Mouse (Mus musculus) hindbrain, postnatal 0 days (tissue): ENCODE results near the gene Nos1ap. TPM values are rescaled to one million over a fixed set of nuclear protein-coding genes. Genes with fewer than 3 reads are reported as not detected.
A peak's percentile ranks its signal among the peaks of the same experiment; 100 is the strongest.

Source experiments
- ATAC-seq: fragments of 200-750 bp; cut with Nextera tagmentation; 2 replicates; pipeline ENCODE4 v1.8.0; 2017; ENCODE audit warnings: mild to moderate bottlenecking, moderate TSS enrichment, moderate library complexity
- DNase-seq: peaks from one replicate; pipeline ENCODE4 v3.0.0-alpha.2; 2015; ENCODE audit warnings: low spot score
- H3K27ac ChIP-seq: fragments of 300-500 bp; sonication (generic); 2 replicates; pipeline ENCODE4 v1.5.1; 2014; ENCODE audit warnings: mild to moderate bottlenecking
- H3K27me3 ChIP-seq: fragments of 300-500 bp; sonication (generic); 2 replicates; pipeline ENCODE4 v1.6.1; 2014; ENCODE audit warnings: low read length, mixed read lengths; ENCODE audit not compliant: insufficient read depth
- H3K36me3 ChIP-seq: fragments of 300-500 bp; sonication (generic); 2 replicates; pipeline ENCODE4 v1.6.1; 2014; ENCODE audit warnings: low read length, mixed read lengths; ENCODE audit not compliant: insufficient read depth
- H3K4me1 ChIP-seq: fragments of 300-500 bp; sonication (generic); 2 replicates; pipeline ENCODE4 v1.6.1; 2014; ENCODE audit warnings: antibody characterized with exemption, low read length, mixed read lengths; ENCODE audit not compliant: insufficient read depth
- H3K4me2 ChIP-seq: fragments of 300-500 bp; sonication (generic); 2 replicates; pipeline ENCODE4 v1.6.1; 2014; ENCODE audit warnings: low read depth, mild to moderate bottlenecking, low read length, moderate library complexity, mixed read lengths
- H3K4me3 ChIP-seq: fragments of 300-500 bp; sonication (generic); 2 replicates; pipeline ENCODE4 v1.5.1; 2014; ENCODE audit warnings: low read length
- H3K9ac ChIP-seq: fragments of 300-500 bp; sonication (generic); replicated peaks from 2 replicates; pipeline ENCODE4 v1.6.1; 2014; ENCODE audit warnings: mild to moderate bottlenecking, low read length, moderate library complexity, mixed read lengths
- H3K9me3 ChIP-seq: fragments of 300-500 bp; sonication (generic); 2 replicates; pipeline ENCODE4 v1.6.1; 2016; ENCODE audit warnings: low read length, mixed read lengths
- CTCF ChIP-seq: IDR thresholded peaks from 2 replicates; pipeline ENCODE4 v1.5.1; 2016; ENCODE audit warnings: antibody characterized with exemption, control low read depth, low read depth
- WGBS: fragments of 180-500 bp; shearing (Covaris S2); extraction: QIAGEN DNeasy Blood & Tissue Kit; methylation state at CpG from one replicate; pipeline ENCODE4 v1.1.7; 2014; 5-methylcytosine and 5-hydroxymethylcytosine counted together
- polyA plus RNA-seq: library from polyadenylated mRNA; unstranded; fragments of >200 nt; fragmentation: Nextera tagmentation; extraction: Ambion mirVana; gene quantifications from 2 replicates; pipeline ENCODE4 v1.2.1, GENCODE M21; 2015
- total RNA-seq: library from RNA; depleted of rRNA; stranded (reverse); fragments of >200 nt; gene quantifications from 2 replicates; pipeline ENCODE4 v1.2.3, GENCODE M21; 2014

Nos1ap gene
- total and polyA plus RNA-seq, 2 experiments from 2014 or later = 10.1 to 12.4 TPM

DNA sequence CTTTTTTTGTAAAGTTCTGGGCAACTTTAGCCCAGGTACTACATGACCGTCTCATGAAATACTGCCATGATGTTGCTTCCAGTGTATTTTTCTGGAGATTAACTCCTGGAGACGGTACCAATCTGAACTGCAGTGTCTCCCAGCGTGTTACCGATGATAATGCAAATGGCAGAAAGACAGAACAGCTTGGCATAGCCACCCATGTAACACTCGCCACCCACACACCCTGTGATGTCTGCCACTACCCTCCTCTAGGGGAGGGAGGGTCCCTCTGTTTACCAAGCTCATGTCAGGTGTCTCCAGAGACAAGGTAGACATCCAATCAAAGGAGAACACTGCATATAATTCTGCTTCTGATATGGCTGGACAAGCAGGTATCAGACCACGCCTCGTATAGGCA lies 70.0 kb downstream of the Nos1ap start:
- no peaks in the 10 kb centered on the region for H3K36me3 ChIP-seq
- no peak overlapping the region for H3K9ac ChIP-seq
- no peak for ATAC-seq
- H3K4me3 ChIP-seq = no peak overlapping the region
- H3K27ac ChIP-seq = no peak overlapping the region
- peaks cover 7% of the 10 kb centered on the region; the same call in 1 of the 2 replicates for H3K4me1 ChIP-seq
- no peak overlapping the region for H3K4me2 ChIP-seq
- WGBS = 94% methylated on average over 7 of the region's 7 CpGs
- no peaks in the 10 kb centered on the region for H3K27me3 ChIP-seq
- no peak for TF ChIP-seq CTCF
- no peak for DNase-seq
- 0 out of 2 replicates have a peak, but pooled peaks cover 5% of the 10 kb centered on the region for H3K9me3 ChIP-seq

DNA sequence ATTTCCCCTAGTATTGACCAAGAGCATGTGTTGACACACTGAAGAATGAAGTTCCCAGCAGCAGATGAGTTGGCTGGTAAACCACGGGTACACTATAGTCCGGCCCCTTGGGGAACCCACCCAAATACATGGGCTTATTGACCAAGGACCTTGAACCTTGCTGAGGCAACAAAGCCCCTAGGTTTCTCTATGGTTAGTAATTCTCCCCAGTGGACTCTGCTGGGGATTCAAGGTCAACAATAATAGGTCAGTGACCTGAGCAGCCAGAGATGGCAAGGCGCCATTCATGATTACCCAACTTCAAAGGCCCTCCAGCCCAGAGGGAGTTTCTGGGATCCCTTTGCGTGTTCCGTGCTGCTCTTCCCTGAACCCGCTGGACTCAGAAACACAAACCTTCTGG lies 73.5 kb downstream of the Nos1ap start:
- Histone ChIP-seq H3K9ac (no peak overlapping the region), H3K36me3 (no peaks in the 10 kb centered on the region), H3K27me3 (no peaks in the 10 kb centered on the region), H3K4me2 (no peak overlapping the region), H3K27ac (no peak overlapping the region), H3K4me3 (no peak overlapping the region), H3K4me1 (peaks cover under 1% of the 10 kb centered on the region; the same call in 1 of the 2 replicates), H3K9me3 (0 out of 2 replicates have a peak, but pooled peaks cover 5% of the 10 kb centered on the region)
- DNase-seq (no peak), ATAC-seq (no peak)
- no peak for TF ChIP-seq CTCF
- WGBS = 79% methylated on average over 6 of the region's 6 CpGs

DNA sequence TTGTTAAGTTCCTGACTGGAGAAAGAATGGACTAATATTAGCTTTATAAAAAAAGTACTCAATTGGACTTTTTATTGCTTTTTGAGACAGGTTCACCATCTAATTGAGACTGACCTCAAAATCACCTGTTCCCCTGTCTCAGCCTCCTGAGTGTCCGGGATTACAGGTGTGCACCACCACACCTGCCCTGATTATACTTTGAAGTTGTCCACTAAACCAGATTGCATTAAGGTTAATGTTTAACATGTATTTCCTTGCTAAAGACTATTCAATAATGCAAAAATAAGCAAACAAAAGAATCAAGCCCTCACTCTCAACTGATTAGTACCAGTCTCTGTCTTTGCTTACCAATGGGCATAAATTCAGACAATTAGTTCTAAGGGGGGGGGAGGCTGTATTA lies 74.2 kb downstream of the Nos1ap start:
- DNase-seq (no peak), ATAC-seq (no peak)
- no peak for TF ChIP-seq CTCF
- Histone ChIP-seq H3K27me3 (no peaks in the 10 kb centered on the region), H3K27ac (no peak overlapping the region), H3K4me3 (no peak overlapping the region), H3K36me3 (no peaks in the 10 kb centered on the region), H3K9me3 (0 out of 2 replicates have a peak, but pooled peaks cover 5% of the 10 kb centered on the region), H3K9ac (no peak overlapping the region), H3K4me2 (no peak overlapping the region), H3K4me1 (no peaks in the 10 kb centered on the region)
- 93% methylated on average over 1 of the region's 1 CpGs for WGBS

DNA sequence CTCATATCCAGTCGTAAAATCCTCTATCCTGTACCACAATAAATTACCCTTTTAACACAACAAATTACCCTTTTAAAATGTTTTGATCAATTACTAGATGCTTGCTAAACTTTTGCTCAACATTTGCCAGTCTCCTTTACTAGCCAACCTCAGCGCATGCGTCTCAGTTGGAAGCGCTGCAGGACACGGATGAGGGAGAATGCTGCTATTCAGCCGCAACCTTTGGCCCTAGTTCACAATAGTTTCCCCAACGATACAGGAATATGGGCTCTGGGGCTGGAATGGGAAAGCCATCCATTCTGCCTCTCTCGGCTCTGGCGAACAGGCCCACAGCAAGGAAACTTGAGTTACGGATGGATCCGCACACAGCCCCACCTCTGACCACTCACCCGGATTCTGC lies 75.4 kb downstream of the Nos1ap start:
- 65% methylated on average over 12 of the region's 12 CpGs for WGBS
- Histone ChIP-seq H3K4me1 (no peaks in the 10 kb centered on the region), H3K9me3 (0 out of 2 replicates have a peak, but pooled peaks cover 5% of the 10 kb centered on the region), H3K36me3 (no peaks in the 10 kb centered on the region), H3K27me3 (no peaks in the 10 kb centered on the region), H3K27ac (no peak overlapping the region), H3K4me3 (no peak overlapping the region), H3K9ac (no peak overlapping the region), H3K4me2 (no peak overlapping the region)
- TF ChIP-seq CTCF = no peak
- no peak for ATAC-seq
- no peak for DNase-seq

DNA sequence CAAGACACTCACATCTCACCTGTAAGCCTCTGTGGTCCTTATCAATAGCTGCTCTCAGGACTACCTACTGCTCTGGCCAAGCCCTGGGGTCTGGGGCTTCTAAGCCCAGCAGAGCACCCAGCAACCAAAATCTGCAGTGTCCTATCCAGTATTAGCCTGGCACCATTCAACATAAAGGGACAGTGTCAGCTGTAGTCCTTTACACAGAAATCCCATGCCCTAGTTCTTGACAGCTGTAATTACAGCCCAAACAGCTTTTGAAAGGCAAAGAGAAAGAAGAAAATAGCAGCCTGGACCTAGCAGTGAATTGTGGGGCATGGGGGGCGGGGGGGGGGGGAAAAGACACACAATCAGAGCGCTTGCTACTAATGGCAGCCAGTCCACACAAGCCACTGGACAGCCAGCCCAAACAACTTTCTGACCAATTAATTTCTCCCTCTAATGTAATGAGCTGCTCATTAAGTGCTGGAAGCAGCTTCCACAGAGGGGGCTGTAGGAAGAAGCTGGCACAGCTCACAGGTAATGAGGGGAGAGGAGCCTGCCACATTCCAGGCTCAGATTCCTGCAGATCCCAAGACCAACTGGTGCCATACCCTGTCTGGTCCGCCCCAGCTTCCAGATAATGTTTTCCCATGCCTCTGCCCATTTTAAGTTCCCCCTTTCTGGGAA lies 77.1 kb downstream of the Nos1ap start:
- no peak overlapping the region for H3K27ac ChIP-seq
- H3K4me2 ChIP-seq = no peak overlapping the region
- no peaks in the 10 kb centered on the region for H3K27me3 ChIP-seq
- 65% methylated on average over 2 of the region's 3 CpGs for WGBS
- no peaks in the 10 kb centered on the region for H3K36me3 ChIP-seq
- ATAC-seq = peak; percentile 71
- no peaks in the 10 kb centered on the region for H3K4me1 ChIP-seq
- H3K9ac ChIP-seq = no peak overlapping the region
- peak; percentile 33 for DNase-seq
- H3K4me3 ChIP-seq = no peak overlapping the region
- no peak for TF ChIP-seq CTCF
- no peaks in the 10 kb centered on the region for H3K9me3 ChIP-seq

DNA sequence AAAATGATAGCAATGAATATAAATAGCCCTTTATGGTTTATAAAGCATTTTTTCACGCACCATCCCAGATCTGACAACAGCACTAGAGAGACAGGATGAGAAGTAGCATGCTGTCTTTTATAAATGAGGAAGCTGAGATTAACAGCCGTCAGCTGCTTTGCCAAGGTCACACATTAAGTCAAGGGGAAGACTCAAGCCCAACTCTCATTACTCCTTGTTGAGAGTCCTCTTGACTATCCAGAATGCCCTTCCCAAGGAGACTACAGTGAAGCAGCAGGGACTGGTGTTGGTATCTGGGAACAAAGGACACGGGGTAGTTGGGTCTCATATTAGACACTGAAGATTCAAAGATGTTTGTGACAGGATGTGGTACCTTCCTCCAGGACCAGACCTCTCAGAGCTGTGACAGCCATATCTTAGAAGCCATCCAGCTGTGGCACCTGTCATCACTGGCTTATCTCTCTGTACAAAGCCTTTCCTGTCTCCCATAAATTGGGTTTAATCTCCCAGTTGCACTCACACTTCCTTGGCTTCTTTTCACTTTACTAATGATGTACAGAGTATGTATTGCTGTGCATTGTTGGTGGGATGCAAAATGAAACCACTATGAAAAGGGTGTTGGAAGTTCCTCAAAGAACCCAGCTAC lies 78.9 kb downstream of the Nos1ap start:
- no peaks in the 10 kb centered on the region for H3K36me3 ChIP-seq
- no peak overlapping the region for H3K4me2 ChIP-seq
- no peak overlapping the region for H3K4me3 ChIP-seq
- no peaks in the 10 kb centered on the region for H3K9me3 ChIP-seq
- TF ChIP-seq CTCF = no peak
- H3K9ac ChIP-seq = no peak overlapping the region
- DNase-seq = no peak
- H3K27ac ChIP-seq = no peak overlapping the region
- H3K4me1 ChIP-seq = no peaks in the 10 kb centered on the region
- ATAC-seq = no peak
- 64% methylated on average over 3 of the region's 3 CpGs for WGBS
- no peaks in the 10 kb centered on the region for H3K27me3 ChIP-seq

DNA sequence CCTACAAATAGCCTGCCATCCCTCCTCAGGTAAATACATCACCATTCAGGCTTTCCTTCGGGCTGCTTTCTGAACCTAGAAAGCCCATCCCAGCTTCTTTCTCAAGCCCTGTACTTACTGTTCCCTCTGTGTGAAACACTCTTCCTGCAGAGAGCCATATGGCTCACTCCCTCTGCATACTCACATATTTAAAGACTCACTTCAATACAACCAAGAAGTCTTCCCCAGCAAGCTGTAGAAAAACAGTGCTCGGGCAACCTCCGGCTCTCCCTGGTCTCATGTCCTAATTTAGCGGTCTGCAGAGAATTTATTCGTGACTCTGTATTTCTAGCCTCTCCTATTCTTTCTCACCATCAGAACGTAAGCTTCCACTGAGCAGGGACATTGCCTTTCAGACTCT lies 83.4 kb downstream of the Nos1ap start:
- WGBS = 56% methylated on average over 6 of the region's 6 CpGs
- DNase-seq (no peak), ATAC-seq (no peak)
- H3K36me3 ChIP-seq = no peaks in the 10 kb centered on the region
- H3K4me2 ChIP-seq = no peak overlapping the region
- H3K9ac ChIP-seq = no peak overlapping the region
- no peak overlapping the region for H3K27ac ChIP-seq
- H3K27me3 ChIP-seq = no peaks in the 10 kb centered on the region
- H3K4me3 ChIP-seq = no peak overlapping the region
- H3K9me3 ChIP-seq = no peaks in the 10 kb centered on the region
- H3K4me1 ChIP-seq = peaks cover 4% of the 10 kb centered on the region; the same call in 1 of the 2 replicates
- TF ChIP-seq CTCF = no peak
